ENCODE assay signal across 47 mouse cellular contexts in the genomic region with DNA sequence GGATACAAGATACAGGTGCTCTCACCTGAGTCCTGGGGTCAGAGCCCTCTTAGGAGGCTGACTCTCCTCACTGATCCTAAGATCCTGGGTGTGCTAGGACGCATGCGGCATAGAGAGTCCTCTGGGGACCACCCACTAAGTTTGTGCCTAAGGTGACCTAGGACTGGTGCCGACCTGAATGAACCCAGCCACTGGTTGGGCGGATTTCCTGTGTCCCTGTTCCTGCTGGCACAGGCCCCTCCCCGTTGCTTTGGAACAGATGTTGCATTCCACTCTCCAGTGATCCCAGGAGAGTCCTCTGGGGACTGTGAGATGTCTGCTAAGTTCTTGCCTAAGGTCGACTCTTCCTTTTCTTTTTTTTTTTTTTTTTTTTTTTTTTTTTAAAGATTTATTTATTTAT. TPM values are rescaled to one million over a fixed set of nuclear protein-coding genes. Genes with fewer than 3 reads are reported as not detected.
"Had no signal": no experiment of that assay in that cellular context is flagged by ENCODE, and none has a peak within 500 bp of the region (broad histone marks: within the 10 kb centered on the region; RNA-seq: fewer than 3 reads in every experiment).

No protein-coding gene starts in this region.

- ATAC-seq: liver, embryonic 12.5 days; liver, postnatal 0 days; lung, postnatal 0 days; midbrain, embryonic 13.5 days; midbrain, embryonic 15.5 days; midbrain, embryonic 16.5 days had no signal

- H3K4me3 ChIP-seq: limb, embryonic 10.5 days; limb, embryonic 12.5 days; limb, embryonic 13.5 days; limb, embryonic 15.5 days; liver, embryonic 12.5 days; liver, embryonic 13.5 days; liver, embryonic 15.5 days; lung, embryonic 15.5 days; megakaryocyte, embryonic 14.5 days; midbrain, embryonic 10.5 days; midbrain, embryonic 12.5 days; midbrain, embryonic 13.5 days; midbrain, embryonic 15.5 days; myocyte; neural tube, embryonic 12.5 days had no signal

- H3K9me3 ChIP-seq: limb, embryonic 10.5 days; limb, embryonic 12.5 days; limb, embryonic 13.5 days; limb, embryonic 15.5 days; liver, embryonic 12.5 days; liver, embryonic 13.5 days; liver, embryonic 15.5 days; lung, embryonic 15.5 days; midbrain, embryonic 10.5 days; midbrain, embryonic 12.5 days; midbrain, embryonic 13.5 days; midbrain, embryonic 15.5 days; neural tube, embryonic 12.5 days had no signal

- H3K9ac ChIP-seq: limb, embryonic 12.5 days; limb, embryonic 13.5 days; limb, embryonic 15.5 days; liver, embryonic 12.5 days; liver, embryonic 13.5 days; liver, embryonic 14.5 days; liver, embryonic 15.5 days; liver, postnatal 0 days; lung, embryonic 14.5 days; lung, embryonic 15.5 days; midbrain, embryonic 12.5 days; midbrain, embryonic 13.5 days; midbrain, embryonic 15.5 days; neural tube, embryonic 12.5 days had no signal

- H3K4me1 ChIP-seq: limb, embryonic 10.5 days; limb, embryonic 12.5 days; limb, embryonic 13.5 days; limb, embryonic 15.5 days; liver, embryonic 12.5 days; liver, embryonic 13.5 days; liver, embryonic 15.5 days; lung, embryonic 15.5 days; megakaryocyte, embryonic 14.5 days; midbrain, embryonic 10.5 days; midbrain, embryonic 12.5 days; midbrain, embryonic 13.5 days; midbrain, embryonic 15.5 days; neural tube, embryonic 12.5 days had no signal

- H3K27ac ChIP-seq: limb, embryonic 10.5 days; limb, embryonic 12.5 days; limb, embryonic 13.5 days; limb, embryonic 15.5 days; liver, embryonic 12.5 days; liver, embryonic 13.5 days; liver, embryonic 14.5 days; liver, embryonic 15.5 days; lung, embryonic 15.5 days; macrophage; midbrain, embryonic 10.5 days; midbrain, embryonic 12.5 days; midbrain, embryonic 13.5 days; midbrain, embryonic 15.5 days; neural tube, embryonic 12.5 days had no signal

- H3K27me3 ChIP-seq: liver, embryonic 12.5 days; liver, embryonic 13.5 days; midbrain, embryonic 15.5 days; neural tube, embryonic 12.5 days had no signal

- H3K36me3 ChIP-seq: limb, embryonic 10.5 days; limb, embryonic 12.5 days; limb, embryonic 13.5 days; limb, embryonic 15.5 days; liver, embryonic 12.5 days; liver, embryonic 13.5 days; liver, embryonic 15.5 days; lung, embryonic 15.5 days; midbrain, embryonic 10.5 days; midbrain, embryonic 12.5 days; midbrain, embryonic 13.5 days; midbrain, embryonic 15.5 days; neural tube, embryonic 12.5 days had no signal

- DNase-seq: left cerebral cortex, postnatal 4 days; liver; liver, embryonic 13.5 days; liver, postnatal 0 days; lung, adult 18-20 months; lung, adult 2 months; lung, embryonic 14.5 days; lung, postnatal 10 days; lung, postnatal 14 days; lung, postnatal 36 days; lung, postnatal 4 days; midbrain, embryonic 14.5 days had no signal

- H3K4me2 ChIP-seq: limb, embryonic 12.5 days; limb, embryonic 13.5 days; limb, embryonic 15.5 days; liver, embryonic 11.5 days; liver, embryonic 12.5 days; liver, embryonic 13.5 days; liver, embryonic 15.5 days; lung, embryonic 14.5 days; lung, embryonic 15.5 days; midbrain, embryonic 11.5 days; midbrain, embryonic 12.5 days; midbrain, embryonic 13.5 days; midbrain, embryonic 15.5 days; neural tube, embryonic 12.5 days had no signal

RNA-seq across cellular contexts. Expression of gene Cldn34a, which starts 5.7 kb away (rescaled TPM):
- total RNA-seq: left cerebral cortex, postnatal 10 days; left cerebral cortex, postnatal 14 days; left cerebral cortex, postnatal 25 days; left cerebral cortex, postnatal 36 days; left cerebral cortex, postnatal 4 days; liver, adult 2 months; megakaryocyte progenitor cell, adult 5-6 weeks; megakaryocyte, adult 5-6 weeks; megakaryocyte-erythroid progenitor cell, adult 5-6 weeks; midbrain, postnatal 0 days; monocyte, adult 5-6 weeks had no signal
- polyA plus RNA-seq: limb, embryonic 10.5 days; limb, embryonic 11.5 days; limb, embryonic 12.5 days; limb, embryonic 13.5 days; limb, embryonic 14.5 days; limb, embryonic 15.5 days; liver, adult 2 months; liver, embryonic 11.5 days; liver, embryonic 12.5 days; liver, embryonic 13.5 days; liver, embryonic 14.5 days; liver, embryonic 15.5 days; liver, embryonic 16.5 days; liver, postnatal 0 days; lung, adult 2 months; lung, embryonic 14.5 days; lung, embryonic 15.5 days; lung, embryonic 16.5 days; lung, postnatal 0 days; macrophage; midbrain, embryonic 10.5 days; midbrain, embryonic 11.5 days; midbrain, embryonic 12.5 days; midbrain, embryonic 13.5 days; midbrain, embryonic 14.5 days; midbrain, embryonic 15.5 days; midbrain, embryonic 16.5 days; midbrain, postnatal 0 days; myocyte; neural tube, embryonic 11.5 days; neural tube, embryonic 12.5 days had no signal
